9 mouse cellular contexts compared by ENCODE assay signal in the genomic region with DNA sequence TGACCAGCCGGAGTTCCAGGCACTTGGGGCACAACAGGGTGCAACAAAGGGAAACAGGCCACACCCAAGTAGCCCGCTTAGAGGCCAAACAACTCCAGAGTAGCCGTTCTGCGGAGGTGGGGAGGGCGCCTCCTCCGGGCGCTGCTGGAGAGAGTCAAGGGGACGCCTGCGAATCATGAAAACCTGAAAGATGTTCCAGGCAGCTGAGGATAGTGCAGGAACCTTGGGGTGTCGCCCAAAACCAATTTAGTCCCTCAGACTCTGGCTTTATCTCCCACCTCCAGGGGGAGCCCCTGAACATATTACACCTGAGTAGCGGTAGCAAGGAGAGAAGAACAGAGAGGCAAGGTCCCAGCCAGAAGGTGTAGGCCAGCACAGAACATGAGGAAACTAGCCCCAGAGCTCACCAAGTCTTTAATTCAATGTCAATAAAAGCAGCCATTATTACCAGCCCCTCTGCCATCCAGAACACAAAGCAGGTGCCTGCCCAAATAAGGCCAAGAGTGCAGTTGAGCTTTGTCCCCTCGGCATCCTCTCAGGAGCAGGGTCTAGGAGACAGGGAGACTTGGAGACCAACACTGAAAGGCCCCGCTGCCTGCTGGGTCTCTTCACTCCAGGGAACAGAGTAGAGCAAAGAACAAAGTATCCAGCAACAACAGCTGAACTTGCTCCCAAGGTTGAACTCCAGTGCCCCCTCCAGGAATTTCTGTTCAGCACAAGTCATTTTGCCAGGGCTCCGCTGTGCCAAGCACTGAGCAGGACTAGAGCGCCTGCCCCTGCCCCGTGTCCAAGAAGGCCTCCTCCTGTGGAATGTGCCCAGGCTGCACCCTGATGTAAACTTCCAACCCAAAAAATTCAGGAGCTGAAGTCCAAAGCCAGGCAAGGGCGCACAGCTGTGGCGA. TPM values are rescaled to one million over a fixed set of nuclear protein-coding genes. Genes with fewer than 3 reads are reported as not detected.
DNase-seq lines count a peak whose midpoint lies in the region; TF ChIP-seq lines count a peak whose summit lies in the region.
"Had no signal": no experiment of that assay in that cellular context is flagged by ENCODE, and none has a peak within 500 bp of the region (broad histone marks: within the 10 kb centered on the region; RNA-seq: fewer than 3 reads in every experiment).

No protein-coding gene starts in this region.

- no peak overlapping the region for H3K9ac ChIP-seq in liver, adult 2 months (ENCODE audit: low read depth, low read length)

- H3K27ac ChIP-seq in liver, adult 2 months (replicated peaks; ENCODE audit: insufficient read depth, low read depth, low read length), result no peak overlapping the region
- H3K27ac ChIP-seq: macrophage had no signal

- H3K27me3 ChIP-seq in liver, adult 2 months (ENCODE audit: control insufficient read depth, insufficient read depth, low read length), result peaks cover 11% of the 10 kb centered on the region

- peaks cover 3% of the 10 kb centered on the region; the same call in 1 of the 2 replicates for H3K4me1 ChIP-seq in liver, adult 2 months (ENCODE audit: control insufficient read depth, insufficient read depth, low read length)

- peak; percentile 33 for TF ChIP-seq CTCF in liver, adult 2 months (IDR thresholded peaks at IDR 0.05; ENCODE audit: low read depth, low read length)

- WGBS in liver, adult 2 months, result 16% methylated on average over 18 of the region's 18 CpGs

- no peaks in the 10 kb centered on the region for H3K36me3 ChIP-seq in liver, adult 2 months (ENCODE audit: control insufficient read depth, insufficient read depth, low read length)

- no peak for TF ChIP-seq POLR2A in liver, adult 2 months (IDR thresholded peaks at IDR 0.05; ENCODE audit: extremely low read depth, insufficient read depth, low read length)

- no peak overlapping the region for H3K4me3 ChIP-seq in liver, adult 2 months (ENCODE audit: insufficient read depth, low read depth, low read length)

- no peaks in the 10 kb centered on the region for H3K79me2 ChIP-seq in liver, adult 2 months (ENCODE audit: control insufficient read depth, insufficient read depth, low read length)

- DNase-seq in urinary bladder, adult 18-20 months (ENCODE audit: low spot score in 2 of 2), result peak; percentile 53 to 65
- no peak for DNase-seq in urinary bladder, postnatal 25 days (ENCODE audit: low spot score)
- DNase-seq in cerebellum, postnatal 14 days, result peak; percentile 59
- peak; percentile 63 for DNase-seq in gastrocnemius, postnatal 25 days
- DNase-seq in kidney, adult 11 months, result peak; percentile 82
- DNase-seq in liver, adult 2 months (ENCODE audit: extremely low read depth, low read depth, low spot score), result peak; percentile 62
- peak; percentile 62 for DNase-seq in neural tube, embryonic 10.5 days (ENCODE audit: extremely low spot score, low spot score)
- DNase-seq in thymus, postnatal 10 days (ENCODE audit: low spot score in 2 of 2), result peak; percentile 55 to 74

RNA-seq across cellular contexts. Expression of gene Sorcs2, which starts 0.8 kb away (rescaled TPM):
- 1 to 10 TPM; 2.2 to 4.3 TPM for total RNA-seq in gastrocnemius, postnatal 25 days (2021)
- total RNA-seq in liver, adult 2 months (2014; rRNA removed), result 0.07 and 0.09 TPM in 2 replicates
- 0.10 and 0.12 TPM in 2 replicates for polyA plus RNA-seq in liver, adult 2 months (2012; rRNA removed)
- polyA plus RNA-seq: macrophage had no signal
